Mouse (Mus musculus): ENCODE results near the gene Ap1b1. TPM values are rescaled to one million over a fixed set of nuclear protein-coding genes. Genes with fewer than 3 reads are reported as not detected.

Gene Ap1b1
- polyA plus RNA-seq, 1 experiment from 2014 or later = 61.7 TPM

GRCm38 (mm10) chr11:5041144-5041780 lies 54.6 kb downstream of the Ap1b1 start:
- H3K36me3 ChIP-seq (ENCODE audit: poor library complexity, severe bottlenecking) = peaks cover 69% of the 10 kb centered on the region
- 89% methylated on average over 18 of the region's 18 CpGs for WGBS
- H3K9ac ChIP-seq = no peak overlapping the region
- no peaks in the 10 kb centered on the region for H3K9me3 ChIP-seq (replicated peaks)
- no peaks in the 10 kb centered on the region for H3K27me3 ChIP-seq
- no peak overlapping the region for H3K27ac ChIP-seq
- no peak for ATAC-seq
- H3K4me2 ChIP-seq = no peak overlapping the region
- no peak overlapping the region for H3K4me3 ChIP-seq
- H3K4me1 ChIP-seq = no peaks in the 10 kb centered on the region

DNA sequence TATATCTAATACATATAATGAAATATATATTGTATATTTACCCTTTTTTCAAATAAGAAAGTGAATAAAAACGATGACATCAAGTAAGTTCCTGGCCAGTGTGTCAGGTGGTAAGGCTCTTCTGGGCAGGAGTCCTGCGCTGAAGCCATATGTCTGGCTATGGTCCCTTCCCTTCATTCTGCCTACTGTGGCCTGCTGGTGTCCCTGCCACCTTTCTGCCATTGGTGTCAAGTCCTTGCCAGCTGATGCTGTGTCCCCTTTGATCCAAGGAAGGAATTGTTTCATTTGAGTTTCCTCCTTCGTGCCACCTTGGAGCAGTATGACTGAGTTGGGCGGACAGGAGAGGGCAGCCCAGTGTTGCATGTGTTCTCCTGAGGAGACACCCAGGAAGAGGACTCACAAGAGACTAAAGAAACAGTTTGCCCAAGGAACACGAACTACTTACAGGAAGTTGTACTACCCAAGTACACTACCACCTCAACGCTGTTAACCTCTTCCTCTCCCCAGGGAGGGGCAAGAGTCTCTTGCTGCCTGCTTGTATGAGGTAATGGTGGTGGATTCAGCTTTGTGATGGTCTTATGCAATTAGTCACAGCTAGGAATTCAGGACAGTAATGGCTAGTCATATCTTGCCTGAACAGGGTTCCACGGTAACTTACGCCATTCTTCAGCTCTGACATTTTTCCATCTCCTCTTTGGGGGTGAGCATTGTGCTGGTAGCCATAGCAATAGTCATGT lies 56.2 kb downstream of the Ap1b1 start:
- Histone ChIP-seq H3K9me3 (replicated peaks) (no peaks in the 10 kb centered on the region), H3K36me3 (ENCODE audit: poor library complexity, severe bottlenecking) (peaks cover 54% of the 10 kb centered on the region), H3K4me1 (no peaks in the 10 kb centered on the region), H3K27ac (no peak overlapping the region), H3K9ac (no peak overlapping the region), H3K4me2 (no peak overlapping the region), H3K4me3 (no peak overlapping the region), H3K27me3 (no peaks in the 10 kb centered on the region)
- no peak for ATAC-seq
- WGBS = 89% methylated on average over 8 of the region's 8 CpGs

- Histone ChIP-seq H3K4me1 (no peaks in the 10 kb centered on the region), H3K9ac (no peak overlapping the region), H3K36me3 (ENCODE audit: poor library complexity, severe bottlenecking) (peaks cover 18% of the 10 kb centered on the region), H3K27ac (no peak overlapping the region), H3K4me3 (no peak overlapping the region), H3K4me2 (no peak overlapping the region), H3K9me3 (replicated peaks) (no peaks in the 10 kb centered on the region), H3K27me3 (no peaks in the 10 kb centered on the region)
- ATAC-seq = no peak
- 49% methylated on average over 12 of the region's 12 CpGs for WGBS
These were observed 59.8 kb downstream of the Ap1b1 start for GRCm38 (mm10) chr11:5046321-5046926.

- no peak overlapping the region for H3K4me3 ChIP-seq
- ATAC-seq = no peak
- H3K36me3 ChIP-seq (ENCODE audit: poor library complexity, severe bottlenecking) = no peaks in the 10 kb centered on the region
- H3K9ac ChIP-seq = no peak overlapping the region
- no peak overlapping the region for H3K27ac ChIP-seq
- H3K9me3 ChIP-seq (replicated peaks) = no peaks in the 10 kb centered on the region
- H3K4me1 ChIP-seq = peaks cover 7% of the 10 kb centered on the region
- H3K27me3 ChIP-seq = peaks cover 15% of the 10 kb centered on the region
- 73% methylated on average over 10 of the region's 10 CpGs for WGBS
- no peak overlapping the region for H3K4me2 ChIP-seq
These were observed 65.0 kb downstream of the Ap1b1 start for GRCm38 (mm10) chr11:5051629-5052028.

DNA sequence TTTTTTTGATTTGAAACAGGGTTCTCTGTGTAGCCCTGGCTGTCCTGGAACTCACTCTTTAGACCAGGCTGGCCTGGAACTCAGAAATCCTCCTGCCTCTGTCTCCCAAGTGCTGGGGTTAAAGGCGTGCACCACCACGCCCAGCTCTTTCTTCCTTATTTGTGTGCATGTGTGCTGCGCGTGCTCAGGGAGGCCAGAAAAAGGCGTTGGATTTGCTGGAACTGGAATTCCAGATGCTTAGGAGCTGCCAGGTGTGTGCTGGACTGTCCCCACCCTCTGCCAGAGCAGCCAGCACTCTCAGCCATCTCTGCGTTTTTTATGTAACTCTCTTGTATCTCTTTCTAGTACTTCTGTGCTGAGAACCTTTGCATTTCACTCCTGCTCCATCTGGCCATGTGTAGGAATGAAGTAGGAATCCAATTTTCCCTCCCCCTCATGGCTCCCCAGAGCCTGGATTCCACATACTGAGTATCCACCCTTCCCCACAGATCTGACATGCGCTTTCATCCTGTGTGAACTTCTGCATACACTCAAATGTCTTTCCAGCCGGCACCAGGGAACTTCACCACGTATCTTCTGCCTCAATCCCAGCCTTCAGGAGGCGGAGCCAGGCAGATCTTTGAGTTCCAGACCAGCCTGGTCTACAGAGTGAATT lies 65.7 kb downstream of the Ap1b1 start:
- Histone ChIP-seq H3K36me3 (ENCODE audit: poor library complexity, severe bottlenecking) (no peaks in the 10 kb centered on the region), H3K4me3 (no peak overlapping the region), H3K27ac (no peak overlapping the region), H3K9ac (no peak overlapping the region), H3K27me3 (peaks cover 22% of the 10 kb centered on the region), H3K9me3 (replicated peaks) (no peaks in the 10 kb centered on the region), H3K4me2 (no peak overlapping the region), H3K4me1 (peaks cover 13% of the 10 kb centered on the region)
- ATAC-seq = no peak
- WGBS = 82% methylated on average over 10 of the region's 10 CpGs

DNA sequence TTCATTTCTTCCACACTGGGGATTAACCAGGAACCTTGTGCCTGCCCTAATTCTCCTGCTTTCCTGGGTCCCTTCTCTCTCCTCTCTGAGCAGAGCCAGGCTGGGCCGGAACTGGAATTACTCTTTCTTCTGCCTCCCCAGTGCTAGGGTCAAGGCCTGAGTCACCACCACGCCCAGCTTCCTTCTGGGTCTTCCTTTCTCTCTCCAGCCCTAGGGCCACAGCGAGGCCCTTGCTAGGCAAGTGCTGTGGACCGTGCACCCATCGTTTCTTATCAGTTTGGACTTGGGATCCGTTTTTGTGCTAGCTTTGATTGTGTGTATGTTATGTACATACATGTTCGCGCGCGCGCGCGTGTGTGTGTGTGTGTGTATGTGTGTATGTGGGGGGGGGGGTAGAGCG lies 67.5 kb downstream of the Ap1b1 start:
- ATAC-seq = no peak
- peaks cover 26% of the 10 kb centered on the region for H3K4me1 ChIP-seq
- 92% methylated on average over 14 of the region's 14 CpGs for WGBS
- no peak overlapping the region for H3K27ac ChIP-seq
- no peaks in the 10 kb centered on the region for H3K36me3 ChIP-seq (ENCODE audit: poor library complexity, severe bottlenecking)
- H3K9ac ChIP-seq = no peak overlapping the region
- no peaks in the 10 kb centered on the region for H3K9me3 ChIP-seq (replicated peaks)
- H3K4me3 ChIP-seq = no peak overlapping the region
- no peak overlapping the region for H3K4me2 ChIP-seq
- peaks cover 39% of the 10 kb centered on the region for H3K27me3 ChIP-seq

DNA sequence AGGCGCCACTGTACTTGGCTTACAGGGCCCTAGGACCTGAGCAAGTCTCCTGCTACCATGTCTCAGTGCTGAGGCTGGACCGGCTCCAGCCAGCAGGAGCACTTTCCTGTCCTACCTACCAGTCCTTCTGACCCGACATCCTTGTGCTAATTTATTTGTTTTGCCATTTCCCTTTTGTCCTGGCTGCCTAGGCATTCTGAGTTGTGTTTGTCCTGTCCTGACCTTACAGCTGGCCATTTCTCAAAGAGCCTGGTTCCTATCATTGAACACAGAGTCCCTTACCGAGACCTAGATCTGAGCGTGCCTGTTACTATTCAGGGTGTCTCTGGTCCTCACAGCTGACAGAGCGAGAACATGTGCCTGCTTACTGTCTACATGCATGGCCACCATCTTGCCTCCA lies 68.2 kb downstream of the Ap1b1 start:
- Histone ChIP-seq H3K4me3 (no peak overlapping the region), H3K9ac (no peak overlapping the region), H3K4me1 (peaks cover 32% of the 10 kb centered on the region), H3K36me3 (ENCODE audit: poor library complexity, severe bottlenecking) (no peaks in the 10 kb centered on the region), H3K27me3 (peaks cover 47% of the 10 kb centered on the region), H3K27ac (no peak overlapping the region), H3K4me2 (no peak overlapping the region), H3K9me3 (replicated peaks) (no peaks in the 10 kb centered on the region)
- no peak for ATAC-seq
- WGBS = 72% methylated on average over 6 of the region's 6 CpGs

DNA sequence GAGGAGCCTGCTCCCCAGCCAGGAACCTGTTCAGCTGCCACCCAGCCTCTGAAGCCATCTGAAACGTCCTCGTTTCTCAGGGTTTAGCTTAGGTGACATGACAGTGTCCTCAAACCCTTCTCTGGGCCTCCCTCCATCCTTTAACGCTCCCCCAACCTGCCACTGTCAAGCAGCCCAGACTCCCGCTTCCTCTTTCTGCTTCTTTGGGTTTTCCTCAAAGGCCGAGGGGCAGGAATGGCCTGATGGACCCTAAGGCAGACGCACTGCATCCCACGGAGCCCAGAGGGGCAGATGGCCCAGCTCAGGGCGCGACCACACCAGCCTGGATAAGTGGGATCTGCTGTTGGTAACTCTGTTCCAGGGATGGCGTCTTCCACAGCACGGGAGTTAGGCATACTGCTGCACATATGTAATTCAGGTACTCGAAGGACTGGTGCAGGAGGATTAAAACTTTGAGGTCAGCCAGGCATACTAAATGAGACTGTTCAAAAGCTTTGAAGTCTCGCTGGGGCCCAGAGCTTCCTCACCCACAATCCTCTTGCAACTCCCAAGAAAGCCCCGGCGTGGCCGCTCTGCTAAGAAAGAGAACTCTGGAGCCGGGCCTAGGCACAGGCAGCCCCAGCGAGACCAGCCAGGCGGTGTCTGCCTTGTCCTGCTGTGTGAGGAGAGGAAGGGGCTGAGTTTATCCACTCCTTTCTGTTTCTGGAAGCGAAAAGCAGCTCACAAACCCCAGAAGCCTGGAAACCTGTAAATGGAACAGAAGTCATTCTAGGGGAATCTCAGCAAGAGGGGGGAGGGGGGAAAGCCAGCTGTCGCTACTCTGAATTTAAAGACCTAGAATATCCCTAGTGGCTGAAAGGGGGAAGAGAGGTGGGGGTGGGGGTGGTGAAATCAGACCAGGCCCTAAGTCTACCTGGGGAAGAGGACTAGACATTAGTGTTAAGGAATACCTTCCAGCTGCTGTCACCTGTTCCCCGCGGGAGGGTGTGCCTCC lies 69.6 kb downstream of the Ap1b1 start:
- no peak for ATAC-seq
- no peak overlapping the region for H3K4me3 ChIP-seq
- WGBS = 21% methylated on average over 23 of the region's 23 CpGs
- H3K4me1 ChIP-seq = peaks cover 37% of the 10 kb centered on the region
- peaks cover 60% of the 10 kb centered on the region for H3K27me3 ChIP-seq
- no peak overlapping the region for H3K4me2 ChIP-seq
- H3K36me3 ChIP-seq (ENCODE audit: poor library complexity, severe bottlenecking) = no peaks in the 10 kb centered on the region
- no peak overlapping the region for H3K9ac ChIP-seq
- no peaks in the 10 kb centered on the region for H3K9me3 ChIP-seq (replicated peaks)
- H3K27ac ChIP-seq = no peak overlapping the region

DNA sequence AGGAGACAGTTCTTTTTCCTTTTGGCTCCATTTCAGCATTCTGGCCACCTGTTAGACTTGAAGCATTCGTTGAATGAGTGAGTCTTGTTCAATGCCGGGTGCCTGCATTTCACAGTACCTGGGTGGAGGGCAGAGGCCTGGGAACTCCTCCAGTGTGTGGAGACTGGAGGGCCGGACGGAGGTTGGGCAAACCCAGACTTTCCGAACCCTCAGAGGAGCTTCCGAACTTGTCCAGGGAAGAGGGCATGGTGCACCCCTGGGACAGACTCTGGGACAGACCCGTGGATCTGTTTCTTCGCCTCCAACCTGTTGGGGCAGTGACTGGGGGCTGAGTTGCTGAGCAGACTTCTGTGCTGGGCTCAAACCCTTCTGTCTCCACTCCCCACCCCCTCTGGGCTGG lies 70.4 kb downstream of the Ap1b1 start:
- Histone ChIP-seq H3K27me3 (peaks cover 69% of the 10 kb centered on the region), H3K4me1 (peaks cover 45% of the 10 kb centered on the region), H3K4me2 (no peak overlapping the region), H3K27ac (no peak overlapping the region), H3K4me3 (peak overlapping the region; percentile 45; the same call in 1 of the 2 replicates), H3K9me3 (replicated peaks) (no peaks in the 10 kb centered on the region), H3K9ac (no peak overlapping the region), H3K36me3 (ENCODE audit: poor library complexity, severe bottlenecking) (no peaks in the 10 kb centered on the region)
- WGBS = 50% methylated on average over 8 of the region's 8 CpGs
- ATAC-seq = no peak

DNA sequence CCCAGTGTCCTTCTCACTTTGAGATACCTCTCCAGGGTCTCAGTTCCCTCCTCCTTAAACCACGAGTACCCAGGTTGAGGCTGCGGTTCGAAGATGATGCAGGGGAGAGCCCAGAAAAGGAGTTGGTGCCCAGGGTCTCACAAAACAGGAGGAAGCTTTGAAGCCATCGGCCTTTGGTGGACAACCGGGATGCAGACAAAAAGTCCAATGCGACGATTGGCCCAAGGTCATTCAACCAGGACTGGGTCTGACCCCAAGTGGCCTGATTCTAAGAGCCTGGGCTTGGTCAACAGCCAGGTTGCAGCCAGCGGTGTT lies 70.9 kb downstream of the Ap1b1 start:
- Histone ChIP-seq H3K4me1 (peaks cover 49% of the 10 kb centered on the region), H3K27me3 (peaks cover 73% of the 10 kb centered on the region), H3K4me2 (peak overlapping the region; percentile 82), H3K9me3 (replicated peaks) (no peaks in the 10 kb centered on the region), H3K9ac (peak overlapping the region; percentile 65; the same call in 1 of the 2 replicates), H3K4me3 (peak overlapping the region; percentile 45), H3K27ac (no peak overlapping the region), H3K36me3 (ENCODE audit: poor library complexity, severe bottlenecking) (no peaks in the 10 kb centered on the region)
- WGBS = 11% methylated on average over 8 of the region's 8 CpGs
- no peak for ATAC-seq

- Histone ChIP-seq H3K9ac (peak within 1 kb of the TSS; percentile 65), H3K9me3 (replicated peaks) (no peaks in the 10 kb centered on the region), H3K27me3 (peaks cover 78% of the 10 kb centered on the region), H3K4me3 (peak within 1 kb of the TSS; percentile 45), H3K4me1 (peaks cover 54% of the 10 kb centered on the region), H3K27ac (no peak within 1 kb of the TSS), H3K36me3 (ENCODE audit: poor library complexity, severe bottlenecking) (0 out of 2 replicates have a peak, but pooled peaks cover 3% of the 10 kb centered on the region), H3K4me2 (peak within 1 kb of the TSS; percentile 82)
- no peak for ATAC-seq
- WGBS = 3% methylated on average over 77 of the region's 77 CpGs
These were observed 71.4 kb downstream of the Ap1b1 start, which contains the start of gene Rasl10a for GRCm38 (mm10) chr11:5057856-5058641. Rasl10a (plus strand) TSS chr11:5058128.
